Mouse (Mus musculus) G1E (cell line): ENCODE results near the gene Kcnk3. TPM values are rescaled to one million over a fixed set of nuclear protein-coding genes. Genes with fewer than 3 reads are reported as not detected.

Experiments used
- ATAC-seq: 2 replicates; pipeline ENCODE4 v1.8.0; 2016; ENCODE audit warnings: mild to moderate bottlenecking; ENCODE audit not compliant: insufficient number of reproducible peaks, poor library complexity, low FRiP score, severe bottlenecking; ENCODE audit errors: extremely low read depth
- DNase-seq: peaks from one replicate; pipeline ENCODE4 v3.0.0; 2012; ENCODE audit warnings: low spot score
- H3K27me3 ChIP-seq: 2 replicates; pipeline ENCODE4 v1.6.1; 2012; ENCODE audit warnings: mild to moderate bottlenecking, low read length, inconsistent platforms; ENCODE audit not compliant: insufficient read depth
- H3K36me3 ChIP-seq: replicated peaks from 2 replicates; pipeline ENCODE3; 2012; ENCODE audit warnings: mild to moderate bottlenecking, inconsistent platforms
- H3K4me1 ChIP-seq: 2 replicates; pipeline ENCODE4 v1.6.1; 2012; ENCODE audit warnings: low read depth, low read length, inconsistent platforms, mixed read lengths; ENCODE audit not compliant: insufficient read depth
- H3K4me3 ChIP-seq: 2 replicates; pipeline ENCODE4 v1.5.1; 2012; ENCODE audit warnings: low read depth, mild to moderate bottlenecking, inconsistent platforms, low read length, moderate library complexity, mixed read lengths
- H3K9me3 ChIP-seq: replicated peaks from 2 replicates; pipeline ENCODE4 v1.6.1; 2012; ENCODE audit warnings: inconsistent platforms
- CTCF ChIP-seq: IDR thresholded peaks from 2 replicates; pipeline ENCODE4 v1.5.1; 2012; ENCODE audit warnings: low read depth, low read length, inconsistent platforms, mixed read lengths
- GATA1 ChIP-seq: IDR thresholded peaks from 2 replicates; pipeline ENCODE4 v1.6.1; 2012; ENCODE audit warnings: borderline replicate concordance, low read length, inconsistent platforms, mixed read lengths
- GATA2 ChIP-seq: IDR thresholded peaks from 2 replicates; pipeline ENCODE4 v1.6.1; 2012; ENCODE audit warnings: low read depth, low read length, inconsistent platforms, borderline replicate concordance
- POLR2AphosphoS5 ChIP-seq: IDR thresholded peaks from 2 replicates; pipeline ENCODE4 v1.6.1; 2012; ENCODE audit warnings: low read depth, low read length, inconsistent platforms; ENCODE audit not compliant: insufficient replicate concordance
- TAL1 ChIP-seq: conservative IDR thresholded peaks from 2 replicates; pipeline ENCODE4 v1.6.1; 2012; ENCODE audit warnings: low read depth, low read length, inconsistent platforms, mixed read lengths
- polyA plus RNA-seq: library from polyadenylated mRNA; stranded (reverse); fragments of >175 nt; gene quantifications from 2 replicates; pipeline ENCODE4 v1.2.3, GENCODE M21; 2012
- total RNA-seq, 2 experiments: library from RNA; stranded (forward) in 1 of 2; stranded (reverse) in 1 of 2; fragments of 200-1000 nt in 1 of 2; fragments of >200 nt in 1 of 2; fragmentation: Nextera tagmentation in 1 of 2; gene quantifications; 2 replicates each; pipeline ENCODE4 v1.2.3; 2014 to 2017

Kcnk3 gene
- total and polyA plus RNA-seq, 3 experiments, result 0.16 TPM; not detected in 2

- DNase-seq (no peak), ATAC-seq (no peak)
- peaks cover 36% of the 10 kb centered on the region for H3K4me1 ChIP-seq
- H3K36me3 ChIP-seq, result peaks cover 33% of the 10 kb centered on the region
- no peak for TF ChIP-seq CTCF
- TF ChIP-seq GATA1, result no peak
- TF ChIP-seq GATA2, result no peak
- TF ChIP-seq TAL1, result no peak
- no peak for TF ChIP-seq POLR2AphosphoS5
- no peaks in the 10 kb centered on the region; the same call in 1 of the 2 replicates for H3K27me3 ChIP-seq
- peak overlapping the region; percentile 93 for H3K4me3 ChIP-seq
- H3K9me3 ChIP-seq, result peaks cover 10% of the 10 kb centered on the region
Measured at GRCm38 (mm10) chr5:30665968-30666367, 78.0 kb downstream of the Kcnk3 start.

DNA sequence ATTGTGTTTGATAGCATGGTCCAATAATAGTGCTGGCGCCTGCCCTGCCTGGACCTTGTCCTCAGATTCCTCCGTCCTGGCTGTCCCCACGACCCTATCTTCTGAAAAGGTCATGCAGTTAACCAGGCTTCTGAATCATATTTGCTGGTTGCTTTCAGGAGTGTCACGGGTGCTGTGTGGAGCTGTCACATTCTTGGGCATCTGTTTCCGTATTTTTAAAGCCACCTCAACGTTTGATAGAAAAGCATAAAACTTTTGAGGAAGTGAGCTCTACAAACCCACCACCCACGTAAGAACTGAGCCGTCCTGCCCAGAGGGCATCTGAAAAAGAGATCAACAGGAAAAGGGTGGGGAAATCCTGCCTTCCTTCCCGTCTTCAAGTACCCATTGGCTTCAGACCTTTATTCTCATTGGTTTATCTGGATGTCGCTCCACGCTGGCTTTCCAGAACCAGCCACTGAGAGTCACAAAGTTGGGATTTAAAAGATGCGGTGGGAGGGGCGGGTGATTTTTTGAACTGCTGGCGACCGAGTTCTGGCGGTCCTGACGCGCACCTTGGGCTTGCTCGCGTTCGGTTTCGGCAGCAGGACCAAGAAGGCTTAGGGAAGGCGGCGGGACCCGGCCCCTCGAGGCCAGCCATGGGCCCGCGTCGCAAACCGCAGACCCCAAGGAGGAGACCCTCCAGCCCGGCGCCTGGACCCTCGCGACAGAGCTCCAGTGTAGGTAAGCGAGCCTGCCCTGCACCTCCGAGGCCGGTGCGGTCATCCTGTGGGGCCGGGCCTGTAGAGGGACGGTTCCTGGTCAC lies 78.6 kb downstream of the Kcnk3 start, which contains the start of gene Cenpa:
TSS of gene Cenpa (plus strand) at position 387 of the 805 bp plus-strand sequence.
- DNase-seq (peak; percentile 97), ATAC-seq (peak; percentile 95)
- Histone ChIP-seq H3K9me3 (peaks cover 4% of the 10 kb centered on the region), H3K36me3 (peaks cover 39% of the 10 kb centered on the region), H3K4me1 (peaks cover 36% of the 10 kb centered on the region), H3K4me3 (peak within 1 kb of the TSS; percentile 93), H3K27me3 (no peaks in the 10 kb centered on the region; the same call in 1 of the 2 replicates)
- no peak for TF ChIP-seq TAL1
- TF ChIP-seq POLR2AphosphoS5, result no peak
- no peak for TF ChIP-seq CTCF
- no peak for TF ChIP-seq GATA1

- Histone ChIP-seq H3K4me1 (peaks cover 38% of the 10 kb centered on the region), H3K4me3 (peak overlapping the region; percentile 93), H3K9me3 (0 out of 2 replicates have a peak, but pooled peaks cover 1% of the 10 kb centered on the region), H3K27me3 (no peaks in the 10 kb centered on the region), H3K36me3 (peaks cover 45% of the 10 kb centered on the region)
- ATAC-seq (no peak), DNase-seq (no peak)
- no peak for TF ChIP-seq GATA1
- no peak for TF ChIP-seq POLR2AphosphoS5
- TF ChIP-seq CTCF, result no peak
- no peak for TF ChIP-seq TAL1
- TF ChIP-seq GATA2, result no peak
Measured at GRCm38 (mm10) chr5:30667215-30667614, 79.2 kb downstream of the Kcnk3 start.

- Histone ChIP-seq H3K9me3 (no peaks in the 10 kb centered on the region), H3K36me3 (peaks cover 50% of the 10 kb centered on the region), H3K4me1 (peaks cover 43% of the 10 kb centered on the region), H3K27me3 (no peaks in the 10 kb centered on the region), H3K4me3 (peak overlapping the region; percentile 93)
- TF ChIP-seq CTCF, result no peak
- TF ChIP-seq TAL1, result no peak
- no peak for TF ChIP-seq GATA2
- TF ChIP-seq POLR2AphosphoS5, result no peak
- TF ChIP-seq GATA1, result no peak
- no peak for ATAC-seq
- no peak for DNase-seq
Measured at GRCm38 (mm10) chr5:30667686-30668085, 79.7 kb downstream of the Kcnk3 start.

DNA sequence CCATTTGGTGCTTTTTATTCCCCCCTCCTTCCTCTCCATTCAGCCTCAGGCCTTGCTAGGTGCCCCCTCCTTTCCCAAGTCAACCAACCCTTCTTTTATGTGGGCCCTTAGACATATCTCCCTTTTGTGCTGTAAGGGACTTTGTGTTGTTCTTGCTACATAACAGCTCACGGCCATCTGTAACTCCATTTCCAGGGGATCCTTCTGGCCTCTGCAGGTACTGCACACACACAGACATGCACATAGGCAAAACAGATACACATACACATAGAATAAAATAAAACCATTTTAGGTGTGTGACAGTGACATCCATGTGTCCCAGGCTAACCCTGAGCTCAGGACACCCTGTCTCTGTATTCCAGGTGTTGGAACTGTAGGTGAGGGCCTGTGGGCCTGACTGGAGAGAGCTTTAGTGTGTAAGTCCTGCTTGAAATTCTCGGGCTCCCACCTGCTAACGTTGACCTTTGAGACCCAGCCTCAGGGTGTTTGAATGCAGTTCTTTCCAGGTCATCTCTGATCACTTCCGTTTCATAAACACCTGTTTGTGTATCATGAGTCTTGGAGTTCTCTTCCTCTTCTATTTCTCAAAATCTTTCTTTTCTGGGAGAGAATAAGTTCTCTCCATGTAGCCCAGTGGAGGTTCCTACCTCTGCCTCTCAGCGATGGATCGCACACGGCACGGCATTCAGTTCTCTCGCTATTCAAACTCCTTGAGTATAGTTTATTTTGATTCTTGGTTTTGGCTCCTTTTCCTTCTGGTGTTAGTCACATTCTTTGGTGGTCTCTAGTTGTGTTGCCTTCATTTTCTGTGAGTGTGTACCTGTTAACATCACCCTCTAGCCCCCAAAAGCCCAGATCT lies 80.9 kb downstream of the Kcnk3 start:
- TF ChIP-seq GATA1, result no peak
- no peak for TF ChIP-seq POLR2AphosphoS5
- no peak for TF ChIP-seq TAL1
- no peak for TF ChIP-seq CTCF
- TF ChIP-seq GATA2, result no peak
- no peak for ATAC-seq
- peaks cover 62% of the 10 kb centered on the region for H3K36me3 ChIP-seq
- no peaks in the 10 kb centered on the region for H3K27me3 ChIP-seq
- peaks cover 47% of the 10 kb centered on the region for H3K4me1 ChIP-seq
- peak overlapping the region; percentile 93; the same call in 1 of the 2 replicates for H3K4me3 ChIP-seq
- no peak for DNase-seq
- no peaks in the 10 kb centered on the region for H3K9me3 ChIP-seq

DNA sequence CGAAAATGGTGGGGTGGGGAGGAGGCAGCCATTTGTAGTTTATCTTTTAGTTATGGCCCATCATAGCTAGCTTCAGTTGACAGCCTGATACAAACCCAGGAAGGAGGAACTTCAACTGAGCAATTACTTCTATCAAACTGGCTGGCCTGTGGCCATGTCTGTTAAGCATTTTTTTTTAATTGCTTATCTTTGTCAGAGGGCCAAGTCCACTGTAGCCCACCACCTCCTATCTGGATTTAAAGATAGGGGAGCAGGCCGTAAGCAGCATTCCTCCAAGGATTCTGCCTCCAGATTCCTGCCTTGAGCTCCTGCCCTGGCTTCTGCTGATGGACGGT lies 81.5 kb downstream of the Kcnk3 start:
- no peak for TF ChIP-seq POLR2AphosphoS5
- no peak for TF ChIP-seq GATA2
- no peak for TF ChIP-seq TAL1
- TF ChIP-seq CTCF, result no peak
- no peak for TF ChIP-seq GATA1
- no peak for DNase-seq
- peaks cover 47% of the 10 kb centered on the region for H3K4me1 ChIP-seq
- H3K27me3 ChIP-seq, result no peaks in the 10 kb centered on the region
- no peak overlapping the region; the same call in 1 of the 2 replicates for H3K4me3 ChIP-seq
- no peak for ATAC-seq
- H3K9me3 ChIP-seq, result no peaks in the 10 kb centered on the region
- H3K36me3 ChIP-seq, result peaks cover 68% of the 10 kb centered on the region
